Mouse (Mus musculus) midbrain, embryonic 16.5 days (tissue): ENCODE results near the gene Rcl1. TPM values are rescaled to one million over a fixed set of nuclear protein-coding genes. Genes with fewer than 3 reads are reported as not detected.

Experiments
- ATAC-seq: fragments of 200-750 bp; cut with Nextera tagmentation; 2 replicates; pipeline ENCODE4 v1.8.0; 2017; ENCODE audit warnings: moderate TSS enrichment
- H3K27ac ChIP-seq: fragments of 300-500 bp; sonication (generic); 2 replicates; pipeline ENCODE4 v1.5.1; 2014; ENCODE audit warnings: mild to moderate bottlenecking, low read length, mixed read lengths
- H3K27me3 ChIP-seq: fragments of 300-500 bp; sonication (generic); 2 replicates; pipeline ENCODE4 v1.6.1; 2014; ENCODE audit warnings: low read depth, low read length, mixed read lengths; ENCODE audit not compliant: control insufficient read depth, insufficient read depth
- H3K36me3 ChIP-seq: fragments of 300-500 bp; sonication (generic); 2 replicates; pipeline ENCODE4 v1.6.1; 2014; ENCODE audit warnings: mild to moderate bottlenecking, low read length, moderate library complexity, mixed read lengths; ENCODE audit not compliant: control insufficient read depth, insufficient read depth
- H3K4me1 ChIP-seq: fragments of 300-500 bp; sonication (generic); 2 replicates; pipeline ENCODE4 v1.6.1; 2014; ENCODE audit warnings: mild to moderate bottlenecking, low read length, mixed read lengths; ENCODE audit not compliant: control insufficient read depth, insufficient read depth
- H3K4me2 ChIP-seq: fragments of 300-500 bp; sonication (generic); 2 replicates; pipeline ENCODE4 v1.6.1; 2014; ENCODE audit warnings: mild to moderate bottlenecking, low read length, mixed read lengths
- H3K4me3 ChIP-seq: fragments of 300-500 bp; sonication (generic); 2 replicates; pipeline ENCODE4 v1.5.1; 2014; ENCODE audit warnings: low read depth, mild to moderate bottlenecking, low read length, moderate library complexity, mixed read lengths
- H3K9ac ChIP-seq: fragments of 300-500 bp; sonication (generic); 2 replicates; pipeline ENCODE4 v1.6.1; 2014; ENCODE audit warnings: low read depth, low read length, mixed read lengths
- H3K9me3 ChIP-seq: fragments of 300-500 bp; sonication (generic); replicated peaks from 2 replicates; pipeline ENCODE4 v1.6.1; 2014; ENCODE audit warnings: mild to moderate bottlenecking, low read length, mixed read lengths; ENCODE audit not compliant: control insufficient read depth, poor library complexity, severe bottlenecking
- WGBS: fragments of 180-500 bp; shearing (Covaris S2); extraction: QIAGEN DNeasy Blood & Tissue Kit; methylation state at CpG from one replicate; pipeline ENCODE4 v1.1.7; 2014; 5-methylcytosine and 5-hydroxymethylcytosine counted together
- polyA plus RNA-seq: library from polyadenylated mRNA; unstranded; fragments of >200 nt; fragmentation: Nextera tagmentation; extraction: Ambion mirVana; gene quantifications from 2 replicates; pipeline ENCODE4 v1.2.1, GENCODE M21; 2015

Rcl1 gene
- polyA plus RNA-seq, 1 experiment from 2014 or later: 39.4 TPM

DNA sequence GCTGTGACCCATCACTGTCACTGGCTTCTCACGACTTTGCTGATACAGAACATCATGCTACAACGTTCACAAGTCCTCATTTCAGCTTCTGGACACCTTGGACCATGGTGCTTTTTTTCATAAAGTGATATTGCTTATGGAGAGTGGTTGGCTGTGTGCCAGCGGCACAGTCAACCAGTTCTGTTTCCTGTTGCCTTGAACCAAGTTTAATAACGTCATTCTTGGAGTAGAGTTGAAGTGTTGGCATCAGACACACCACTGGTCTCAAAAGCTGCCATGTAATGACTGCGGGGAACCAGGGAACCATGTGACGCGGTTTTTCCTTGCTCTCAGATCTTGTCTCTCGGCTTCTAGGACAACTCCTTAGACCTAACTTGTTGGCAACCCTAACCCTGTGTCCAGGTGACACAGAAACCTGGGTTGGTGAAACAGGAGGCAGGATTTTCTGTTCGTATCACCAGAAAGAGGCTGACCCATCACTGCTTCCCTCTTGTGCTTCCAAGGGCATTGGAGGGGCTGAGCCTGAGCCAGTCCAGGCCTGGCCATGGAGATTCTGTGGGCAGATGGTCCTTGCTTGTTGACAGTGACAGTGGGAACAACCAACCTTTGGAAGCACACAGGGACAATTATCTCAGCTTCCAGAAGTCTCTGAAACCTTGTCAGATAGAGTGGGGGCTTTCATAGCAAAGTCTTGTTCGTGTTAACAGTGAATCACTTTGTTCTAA is 37.5 kb downstream of the Rcl1 start:
- Histone ChIP-seq H3K4me2 (no peak overlapping the region), H3K27ac (no peak overlapping the region), H3K4me3 (no peak overlapping the region), H3K9ac (no peak overlapping the region), H3K27me3 (no peaks in the 10 kb centered on the region), H3K9me3 (no peaks in the 10 kb centered on the region), H3K4me1 (no peaks in the 10 kb centered on the region), H3K36me3 (peaks cover 7% of the 10 kb centered on the region; the same call in 1 of the 2 replicates)
- WGBS: 90% methylated on average over 10 of the region's 10 CpGs
- no peak for ATAC-seq

DNA sequence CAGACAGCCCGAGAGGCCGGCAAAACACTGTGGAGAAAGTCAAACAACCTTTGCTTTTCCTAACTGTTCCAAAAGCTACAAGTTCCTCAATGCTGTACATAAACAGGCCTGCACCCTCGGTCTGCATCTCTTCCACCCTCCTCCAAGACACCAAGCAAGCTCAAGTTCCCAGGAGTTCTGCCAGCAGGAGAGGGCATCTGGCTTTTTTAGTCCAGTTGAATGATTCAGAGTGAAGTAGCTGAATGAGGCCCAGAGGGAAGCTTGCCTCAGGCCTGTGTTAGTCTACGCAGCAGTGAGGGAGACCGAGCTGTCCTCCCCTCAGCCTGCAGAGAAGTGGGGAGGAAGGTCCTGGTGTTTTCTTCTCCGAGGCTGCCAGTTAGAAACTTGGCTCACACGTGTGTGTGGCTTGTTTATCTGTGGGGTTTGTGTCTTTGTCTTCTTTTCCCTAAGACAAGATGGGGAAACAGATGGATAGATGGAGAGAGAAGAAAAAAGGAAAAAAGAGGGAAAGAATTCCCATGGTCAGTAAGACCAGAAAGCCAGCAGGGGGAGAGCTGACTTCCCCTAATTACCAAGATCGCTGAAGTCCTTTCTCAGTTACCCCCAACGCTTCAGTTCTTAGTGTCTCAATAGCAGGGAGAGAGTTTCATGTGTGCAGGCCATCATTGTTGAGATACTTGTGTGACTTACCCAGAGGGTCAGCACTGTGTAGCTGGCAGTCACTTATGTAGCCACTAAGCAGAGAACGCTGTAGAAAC is 38.7 kb downstream of the Rcl1 start:
- WGBS: 77% methylated on average over 10 of the region's 10 CpGs
- Histone ChIP-seq H3K36me3 (peaks cover 4% of the 10 kb centered on the region; the same call in 1 of the 2 replicates), H3K4me2 (no peak overlapping the region), H3K9ac (no peak overlapping the region), H3K27ac (no peak overlapping the region), H3K4me3 (no peak overlapping the region), H3K9me3 (no peaks in the 10 kb centered on the region), H3K4me1 (no peaks in the 10 kb centered on the region), H3K27me3 (no peaks in the 10 kb centered on the region)
- ATAC-seq: no peak

DNA sequence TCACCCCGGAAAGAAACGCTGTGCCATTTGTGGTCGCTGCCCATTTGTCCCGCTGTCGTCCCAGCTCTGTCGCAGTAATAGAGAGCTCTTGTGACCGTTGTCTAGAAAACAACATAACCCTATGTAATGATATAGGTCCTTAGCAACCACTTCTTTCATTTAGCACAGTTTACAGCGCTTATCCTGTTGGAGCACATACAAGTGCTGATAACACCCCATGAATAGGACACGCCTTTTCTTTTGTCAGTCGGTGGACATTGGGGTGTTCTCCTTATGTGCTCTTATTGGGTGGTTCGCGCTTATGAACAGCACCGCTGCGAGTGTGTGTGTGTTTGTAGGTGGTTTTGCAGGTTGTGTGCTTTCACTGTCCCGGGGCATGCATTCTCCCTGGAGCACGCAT is 39.8 kb downstream of the Rcl1 start:
- H3K4me3 ChIP-seq: no peak overlapping the region
- H3K27ac ChIP-seq: no peak overlapping the region
- no peaks in the 10 kb centered on the region for H3K9me3 ChIP-seq
- WGBS: 91% methylated on average over 16 of the region's 16 CpGs
- peaks cover 2% of the 10 kb centered on the region; the same call in 1 of the 2 replicates for H3K36me3 ChIP-seq
- no peak overlapping the region for H3K4me2 ChIP-seq
- no peaks in the 10 kb centered on the region for H3K27me3 ChIP-seq
- ATAC-seq: no peak
- H3K9ac ChIP-seq: no peak overlapping the region
- no peaks in the 10 kb centered on the region for H3K4me1 ChIP-seq

DNA sequence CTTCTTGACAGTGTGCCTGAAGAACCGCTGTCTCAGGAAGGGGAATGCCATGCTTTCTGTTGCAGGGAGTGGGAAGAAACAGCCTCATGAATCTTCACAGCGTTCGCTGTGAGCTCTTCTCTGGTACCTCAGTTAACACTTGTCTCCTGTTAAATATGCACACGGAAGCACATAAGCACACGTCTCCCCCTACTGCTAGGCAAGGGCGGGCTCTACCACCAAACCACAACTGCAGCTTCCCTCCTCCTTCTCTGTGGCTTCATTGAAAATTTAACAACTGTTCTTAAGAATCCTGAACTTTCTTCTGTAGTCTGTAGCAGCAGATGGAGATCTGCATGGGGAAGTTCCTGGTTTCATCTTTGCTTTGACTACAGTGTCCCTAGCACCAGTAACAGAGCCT is 41.1 kb downstream of the Rcl1 start:
- no peaks in the 10 kb centered on the region for H3K9me3 ChIP-seq
- peaks cover 2% of the 10 kb centered on the region; the same call in 1 of the 2 replicates for H3K36me3 ChIP-seq
- WGBS: 83% methylated on average over 6 of the region's 6 CpGs
- H3K4me2 ChIP-seq: no peak overlapping the region
- no peak overlapping the region for H3K9ac ChIP-seq
- no peak for ATAC-seq
- H3K4me1 ChIP-seq: no peaks in the 10 kb centered on the region
- H3K27me3 ChIP-seq: no peaks in the 10 kb centered on the region
- no peak overlapping the region for H3K4me3 ChIP-seq
- H3K27ac ChIP-seq: no peak overlapping the region

DNA sequence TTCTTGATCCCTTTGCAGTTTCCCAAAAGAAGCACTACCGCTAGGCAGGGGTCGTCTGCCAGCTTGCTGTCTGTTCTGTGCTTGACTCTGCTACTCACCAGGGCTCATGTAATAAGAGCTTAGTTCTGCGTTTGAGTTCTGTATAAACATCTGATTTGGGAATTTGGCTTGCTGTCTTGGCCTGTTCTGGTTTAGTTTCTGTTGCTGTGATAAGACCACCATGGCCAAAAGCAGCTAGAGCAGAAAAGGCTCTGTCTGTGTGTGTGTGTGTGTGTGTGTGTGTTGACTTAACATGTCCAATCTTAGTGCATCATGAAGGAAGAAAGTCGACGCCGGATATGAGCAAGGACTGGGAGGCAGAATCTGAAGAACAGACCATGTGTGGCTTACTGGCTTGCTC is 44.2 kb downstream of the Rcl1 start:
- no peaks in the 10 kb centered on the region for H3K9me3 ChIP-seq
- no peak for ATAC-seq
- H3K4me2 ChIP-seq: no peak overlapping the region
- peaks cover 2% of the 10 kb centered on the region; the same call in 1 of the 2 replicates for H3K36me3 ChIP-seq
- H3K27ac ChIP-seq: no peak overlapping the region
- H3K27me3 ChIP-seq: no peaks in the 10 kb centered on the region
- no peaks in the 10 kb centered on the region for H3K4me1 ChIP-seq
- no peak overlapping the region for H3K4me3 ChIP-seq
- 86% methylated on average over 6 of the region's 6 CpGs for WGBS
- H3K9ac ChIP-seq: no peak overlapping the region

DNA sequence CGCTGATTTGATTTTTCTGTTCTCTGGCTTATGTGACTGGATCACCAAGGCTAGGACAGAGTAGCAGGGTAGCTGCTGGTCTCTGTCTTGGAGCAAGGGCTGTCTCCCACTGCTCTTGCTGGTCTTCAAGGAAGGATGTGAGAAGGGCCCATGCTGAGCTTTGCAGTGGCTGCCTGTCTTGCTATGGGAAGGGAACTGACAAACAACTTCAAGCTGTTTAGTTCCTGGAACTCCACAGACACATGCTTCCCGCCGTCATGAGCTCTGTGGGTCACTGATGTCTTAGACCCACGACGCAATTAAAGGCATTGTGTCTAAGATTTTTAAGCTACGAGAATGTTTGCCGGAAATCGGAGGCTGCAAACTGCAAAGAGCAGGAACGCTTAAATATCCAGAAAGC is 45.6 kb downstream of the Rcl1 start:
- H3K4me2 ChIP-seq: no peak overlapping the region
- no peaks in the 10 kb centered on the region for H3K9me3 ChIP-seq
- no peak for ATAC-seq
- H3K4me3 ChIP-seq: no peak overlapping the region
- no peak overlapping the region for H3K27ac ChIP-seq
- no peaks in the 10 kb centered on the region for H3K27me3 ChIP-seq
- no peaks in the 10 kb centered on the region for H3K4me1 ChIP-seq
- no peak overlapping the region for H3K9ac ChIP-seq
- WGBS: 83% methylated on average over 9 of the region's 9 CpGs
- H3K36me3 ChIP-seq: peaks cover 2% of the 10 kb centered on the region; the same call in 1 of the 2 replicates

DNA sequence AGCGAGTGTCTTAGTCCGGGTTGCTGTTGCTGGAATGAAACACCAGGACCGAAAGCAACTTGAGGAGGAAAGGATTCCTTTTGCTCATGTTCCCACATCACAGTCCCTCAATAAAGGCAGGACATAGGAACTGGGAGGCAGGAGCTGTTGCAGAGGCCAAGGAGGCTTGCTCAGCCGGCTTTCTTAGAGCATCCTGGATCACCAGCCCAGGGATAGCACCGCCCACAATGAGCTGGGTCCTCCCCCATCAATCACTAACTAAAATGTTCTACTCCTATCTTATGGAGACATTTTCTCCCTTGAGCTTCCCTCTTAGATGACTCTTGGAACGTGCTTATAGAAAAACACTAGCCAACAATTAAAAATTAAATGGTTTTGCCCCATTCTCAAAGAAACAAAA is 48.4 kb downstream of the Rcl1 start:
- Histone ChIP-seq H3K9me3 (no peaks in the 10 kb centered on the region), H3K4me1 (no peaks in the 10 kb centered on the region), H3K9ac (no peak overlapping the region), H3K27ac (no peak overlapping the region), H3K36me3 (no peaks in the 10 kb centered on the region; the same call in 1 of the 2 replicates), H3K4me2 (no peak overlapping the region), H3K27me3 (no peaks in the 10 kb centered on the region), H3K4me3 (no peak overlapping the region)
- no peak for ATAC-seq
- WGBS: 80% methylated on average over 6 of the region's 6 CpGs

DNA sequence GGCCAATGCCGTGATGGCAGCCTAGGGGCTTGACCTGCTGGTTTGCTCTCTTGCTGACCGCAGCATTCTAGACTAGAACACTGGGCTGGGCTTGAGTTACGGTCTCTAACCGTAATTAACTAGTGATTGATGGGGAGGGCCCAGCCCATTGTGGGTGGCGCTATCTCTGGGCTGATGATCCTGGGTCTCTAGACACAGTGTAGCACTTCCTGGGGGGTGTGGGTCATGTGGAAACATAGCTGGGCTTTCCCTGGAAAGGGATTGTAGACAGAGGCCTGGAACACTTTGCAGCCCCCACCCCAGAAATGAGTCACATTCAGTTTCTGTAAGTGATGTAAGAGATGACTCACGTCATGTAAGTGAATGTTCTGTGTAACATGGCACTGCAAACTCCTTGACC is 48.9 kb downstream of the Rcl1 start:
- H3K9ac ChIP-seq: no peak overlapping the region
- no peak overlapping the region for H3K27ac ChIP-seq
- H3K36me3 ChIP-seq: no peaks in the 10 kb centered on the region; the same call in 1 of the 2 replicates
- H3K9me3 ChIP-seq: no peaks in the 10 kb centered on the region
- no peaks in the 10 kb centered on the region for H3K4me1 ChIP-seq
- no peak overlapping the region for H3K4me2 ChIP-seq
- WGBS: 88% methylated on average over 6 of the region's 6 CpGs
- H3K27me3 ChIP-seq: no peaks in the 10 kb centered on the region
- H3K4me3 ChIP-seq: no peak overlapping the region
- no peak for ATAC-seq

DNA sequence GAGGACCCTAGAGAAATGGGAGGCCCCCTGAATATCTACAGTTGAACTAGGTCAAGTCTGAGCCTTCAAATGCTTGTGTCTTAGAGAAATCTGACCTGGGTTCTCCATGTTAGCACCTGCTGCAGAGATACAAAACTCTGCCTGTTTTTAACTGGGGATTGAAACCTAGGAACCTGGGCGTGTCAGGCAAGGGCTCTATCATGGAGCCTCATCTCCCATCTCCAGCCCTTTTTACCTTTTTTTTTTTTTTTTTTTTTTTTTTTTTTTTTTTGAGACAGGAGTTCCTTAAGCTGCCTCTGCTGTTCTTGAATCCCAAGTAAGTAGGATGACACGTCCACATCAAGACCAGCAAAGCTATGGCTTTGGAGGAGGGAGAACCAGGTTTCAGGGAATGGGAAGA is 50.3 kb downstream of the Rcl1 start:
- 72% methylated on average over 2 of the region's 2 CpGs for WGBS
- H3K4me2 ChIP-seq: no peak overlapping the region
- H3K4me1 ChIP-seq: no peaks in the 10 kb centered on the region
- H3K27ac ChIP-seq: no peak overlapping the region
- H3K9me3 ChIP-seq: no peaks in the 10 kb centered on the region
- no peaks in the 10 kb centered on the region for H3K27me3 ChIP-seq
- H3K36me3 ChIP-seq: no peaks in the 10 kb centered on the region
- H3K4me3 ChIP-seq: no peak overlapping the region
- no peak for ATAC-seq
- no peak overlapping the region for H3K9ac ChIP-seq
